Comparison of ENCODE assay signal across 22 mouse cellular contexts in the genomic region with DNA sequence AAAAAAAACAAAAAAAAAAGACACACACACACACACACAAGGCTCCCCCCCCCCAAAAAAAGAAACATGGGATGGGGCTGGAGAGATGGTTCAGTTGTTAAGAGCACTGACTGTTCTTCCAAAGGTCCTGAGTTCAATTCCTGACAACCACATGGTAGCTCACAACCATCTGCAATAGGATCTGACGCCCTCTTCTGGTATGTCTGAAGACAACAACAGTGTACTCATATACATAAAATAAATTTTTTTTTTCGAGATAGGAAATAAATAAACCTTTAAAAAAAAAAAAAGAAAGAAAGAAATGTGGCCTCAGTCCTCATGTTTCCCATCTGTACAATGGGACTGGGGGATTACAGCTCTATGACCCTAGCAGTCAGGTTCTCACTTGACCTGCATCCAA. TPM values are rescaled to one million over a fixed set of nuclear protein-coding genes. Genes with fewer than 3 reads are reported as not detected.
DNase-seq lines count a peak whose midpoint lies in the region; ATAC-seq and TF ChIP-seq lines count a peak whose summit lies in the region.
"Had no signal": no experiment of that assay in that cellular context is flagged by ENCODE, and none has a peak within 500 bp of the region (broad histone marks: within the 10 kb centered on the region; RNA-seq: fewer than 3 reads in every experiment).

No protein-coding gene starts in this region.

- dilution Hi-C loops in CH12.LX (cut with MboI; ENCODE audit: extremely low pct_ligation_motif_present, extremely low pct_unique_long_range_greater_than_20kb, low sequenced_read_pairs) = no loop called here

- peaks cover 5% of the 10 kb centered on the region; the same call in 1 of the 2 replicates for H3K79me2 ChIP-seq in CH12.LX (replicated peaks; ENCODE audit: control insufficient read depth, extremely low read depth, insufficient read depth, poor library complexity, severe bottlenecking)

- peaks cover 76% of the 10 kb centered on the region for H3K36me3 ChIP-seq in heart, embryonic 14.5 days (ENCODE audit: control insufficient read depth, insufficient read depth, low read length)
- H3K36me3 ChIP-seq in kidney, postnatal 0 days (ENCODE audit: insufficient read depth, low read length) = peaks cover 54% of the 10 kb centered on the region
- H3K36me3 ChIP-seq in CH12.LX (replicated peaks in 1 of 2; ENCODE audit: control insufficient read depth in 1 of 2, insufficient read depth in 1 of 2, low read length in 1 of 2) (peaks cover 63 to 81% of the 10 kb centered on the region in 2 experiments), ES-Bruce4 (ENCODE audit: control insufficient read depth, insufficient read depth, low read length, poor library complexity, severe bottlenecking) (peaks cover 23% of the 10 kb centered on the region)

- TF ChIP-seq POLR2A in CH12.LX (IDR thresholded peaks at IDR 0.05; ENCODE audit: low read depth, low read length) (no peak), ES-Bruce4 (IDR thresholded peaks at IDR 0.05; ENCODE audit: insufficient read depth, low read length) (no peak)

- 68% methylated on average over 2 of the region's 2 CpGs for WGBS in heart, embryonic 14.5 days
- WGBS in kidney, postnatal 0 days = 89% methylated on average over 2 of the region's 2 CpGs

- no peak overlapping the region for H3K4me2 ChIP-seq in heart, embryonic 14.5 days (ENCODE audit: low read length)
- no peak overlapping the region for H3K4me2 ChIP-seq in kidney, postnatal 0 days (ENCODE audit: low read length)
- no peak overlapping the region for H3K4me2 ChIP-seq in CH12.LX (ENCODE audit: insufficient read depth, low read depth, poor library complexity, severe bottlenecking)
- H3K4me2 ChIP-seq: hindbrain, embryonic 15.5 days; limb, embryonic 13.5 days; liver, embryonic 15.5 days; neural tube, embryonic 12.5 days had no signal

- H3K9ac ChIP-seq in heart, embryonic 14.5 days (ENCODE audit: low read length) = no peak overlapping the region; the same call in 1 of the 2 replicates
- no peak overlapping the region for H3K9ac ChIP-seq in kidney, postnatal 0 days (ENCODE audit: low read depth, low read length)
- no peak overlapping the region for H3K9ac ChIP-seq in CH12.LX (ENCODE audit: insufficient read depth, low read depth)
- no peak overlapping the region for H3K9ac ChIP-seq in ES-Bruce4 (ENCODE audit: low read depth, poor library complexity, severe bottlenecking)
- H3K9ac ChIP-seq: hindbrain, embryonic 15.5 days; limb, embryonic 13.5 days; liver, embryonic 15.5 days; neural tube, embryonic 12.5 days had no signal

- no peak for DNase-seq in heart, adult 11 months
- DNase-seq in kidney, postnatal 0 days (ENCODE audit: low spot score) = no peak
- no peak for DNase-seq in kidney, postnatal 25 days
- no peak for DNase-seq in CH12.LX (ENCODE audit: extremely low read depth)
- no peak for DNase-seq in cerebellum, postnatal 4 days (ENCODE audit: low spot score in 2 of 2)
- DNase-seq: adrenal gland, postnatal 14 days; cerebellum, adult 18-20 months; cerebellum, postnatal 36 days; kidney, adult 9 months; lung, postnatal 14 days; right cerebral cortex, postnatal 14 days; thymus, postnatal 14 days had no signal

- no peak; the same call in none of the 2 replicates for TF ChIP-seq RAD21 in CH12.LX (IDR thresholded peaks at IDR 0.05; ENCODE audit: low read depth, low read length)

- no peaks in the 10 kb centered on the region for H3K27me3 ChIP-seq in heart, embryonic 14.5 days (ENCODE audit: control insufficient read depth, insufficient read depth, low read length)
- H3K27me3 ChIP-seq in kidney, postnatal 0 days (ENCODE audit: insufficient read depth, low read length) = no peaks in the 10 kb centered on the region
- no peaks in the 10 kb centered on the region for H3K27me3 ChIP-seq in CH12.LX (replicated peaks)
- H3K27me3 ChIP-seq in ES-Bruce4 (ENCODE audit: control insufficient read depth, insufficient read depth, low read length, poor library complexity, severe bottlenecking) = no peaks in the 10 kb centered on the region
- H3K27me3 ChIP-seq: hindbrain, embryonic 15.5 days; limb, embryonic 13.5 days; liver, embryonic 15.5 days; neural tube, embryonic 12.5 days; Patski had no signal

- H3K27ac ChIP-seq in heart, embryonic 14.5 days (replicated peaks in 1 of 2; ENCODE audit: control insufficient read depth in 1 of 2, insufficient read depth in 1 of 2, low read depth in 2 of 2, low read length in 2 of 2) = peak overlapping the region; percentile 94 to 97
- H3K27ac ChIP-seq in kidney, postnatal 0 days = no peak overlapping the region
- H3K27ac ChIP-seq in CH12.LX (ENCODE audit: insufficient read depth, low read depth) = no peak overlapping the region
- peak overlapping the region; percentile 2; the same call in 1 of the 2 replicates for H3K27ac ChIP-seq in ES-Bruce4 (ENCODE audit: insufficient read depth, low read length)
- H3K27ac ChIP-seq: limb, embryonic 13.5 days; neural tube, embryonic 12.5 days had no signal

- no peak overlapping the region for H3K4me3 ChIP-seq in heart, embryonic 14.5 days (ENCODE audit: control insufficient read depth in 1 of 2, insufficient read depth in 1 of 2, low read depth in 1 of 2, low read length in 2 of 2)
- no peak overlapping the region for H3K4me3 ChIP-seq in kidney, postnatal 0 days (replicated peaks; ENCODE audit: low read depth, low read length)
- H3K4me3 ChIP-seq in CH12.LX (replicated peaks in 1 of 3; ENCODE audit: low read depth in 2 of 3, low read length in 2 of 3, poor library complexity in 1 of 3) (no peak overlapping the region), ES-Bruce4 (ENCODE audit: low read depth, low read length) (no peak overlapping the region)
- H3K4me3 ChIP-seq: erythroblast, embryonic 14.5 days; hindbrain, embryonic 15.5 days; limb, embryonic 13.5 days; liver, embryonic 15.5 days; neural tube, embryonic 12.5 days had no signal

- no peak for ATAC-seq in heart, embryonic 14.5 days (ENCODE audit: insufficient number of reproducible peaks, insufficient read depth, low FRiP score, low read depth)
- no peak for ATAC-seq in kidney, postnatal 0 days (replicated peaks; ENCODE audit: low FRiP score, low read depth)
- ATAC-seq: activated CD4-positive, CD25-positive, alpha-beta regulatory T cell, adult 4 months; forebrain, embryonic 16.5 days; Patski had no signal

- TF ChIP-seq EP300 in CH12.LX (IDR thresholded peaks at IDR 0.05; ENCODE audit: low read length) (no peak), ES-Bruce4 (IDR thresholded peaks at IDR 0.05; ENCODE audit: insufficient read depth, low read depth, low read length) (no peak)

- no peaks in the 10 kb centered on the region for H3K9me3 ChIP-seq in heart, embryonic 14.5 days (ENCODE audit: control insufficient read depth, low read length)
- H3K9me3 ChIP-seq in kidney, postnatal 0 days (replicated peaks; ENCODE audit: low read length) = no peaks in the 10 kb centered on the region
- H3K9me3 ChIP-seq in CH12.LX (replicated peaks; ENCODE audit: low read length) (no peaks in the 10 kb centered on the region), ES-Bruce4 (replicated peaks; ENCODE audit: control insufficient read depth, insufficient read depth, low read length, poor library complexity, severe bottlenecking) (no peaks in the 10 kb centered on the region)
- H3K9me3 ChIP-seq: hindbrain, embryonic 15.5 days; limb, embryonic 13.5 days; liver, embryonic 15.5 days; neural tube, embryonic 12.5 days had no signal

- TF ChIP-seq CTCF in kidney, postnatal 0 days (IDR thresholded peaks at IDR 0.05; ENCODE audit: low read depth) = peak; percentile 44
- TF ChIP-seq CTCF in CH12.LX (conservative IDR thresholded peaks at IDR 0.05 in 1 of 2, IDR thresholded peaks at IDR 0.05 in 1 of 2; ENCODE audit: low read depth in 2 of 2, low read length in 2 of 2) (peak in 1 of 2 experiments; percentile 37; a peak in 2 of 4 replicates), ES-Bruce4 (IDR thresholded peaks at IDR 0.05; ENCODE audit: low read depth, low read length) (no peak)

- H3K4me1 ChIP-seq in heart, embryonic 14.5 days (ENCODE audit: control insufficient read depth in 2 of 2, insufficient read depth in 2 of 2, low read length in 2 of 2) = peaks cover 31 to 54% of the 10 kb centered on the region in 2 experiments
- H3K4me1 ChIP-seq in kidney, postnatal 0 days (replicated peaks; ENCODE audit: insufficient read depth, low read length) = peaks cover 23% of the 10 kb centered on the region; the same call in 1 of the 2 replicates
- H3K4me1 ChIP-seq in CH12.LX (ENCODE audit: control insufficient read depth in 1 of 2, insufficient read depth in 2 of 2) (peaks cover 0 to 5% of the 10 kb centered on the region in 2 experiments; a peak in 2 of 4 replicates), ES-Bruce4 (ENCODE audit: control insufficient read depth, insufficient read depth, low read length) (no peaks in the 10 kb centered on the region)

- in situ Hi-C loops in CH12.LX (cut with MboI; ENCODE audit: low pct_ligation_motif_present, low pct_unique_long_range_greater_than_20kb, low sequenced_read_pairs) = no loop called here

RNA-seq across cellular contexts. Expression of a gene that starts 8.4 kb away (rescaled TPM):
- 6.5 and 7.2 TPM in 2 replicates for polyA plus RNA-seq in heart, embryonic 14.5 days (2014; fragmentation: Nextera tagmentation; extraction: Ambion mirVana)
- polyA plus RNA-seq in kidney, postnatal 0 days (2015; fragmentation: Nextera tagmentation; extraction: Ambion mirVana) = 30.5 and 33.3 TPM in 2 replicates
- total RNA-seq in CH12.LX (2012; rRNA removed) (7.4 and 11.6 TPM in 2 replicates), CH12.LX (2014; rRNA removed) (8.0 and 8.2 TPM in 2 replicates)
- polyA plus RNA-seq in CH12.LX (2012; ENCODE audit: insufficient read length, low read depth) (4.3 and 4.7 TPM in 2 replicates), ES-Bruce4 (2011; ENCODE audit: insufficient read depth, insufficient read length, low read depth, missing spikeins) (15.4 and 16.5 TPM in 2 replicates)
- polyA plus RNA-seq: activated CD4-positive, CD25-positive, alpha-beta regulatory T cell, adult 4 months; erythroblast, embryonic 14.5 days had no signal

RNA-seq across cellular contexts. Expression of a gene that starts 17.7 kb away (rescaled TPM):
- polyA plus RNA-seq in heart, embryonic 14.5 days (2014; fragmentation: Nextera tagmentation; extraction: Ambion mirVana) = 379 and 410 TPM in 2 replicates
- 351 and 359 TPM in 2 replicates for polyA plus RNA-seq in kidney, postnatal 0 days (2015; fragmentation: Nextera tagmentation; extraction: Ambion mirVana)
- total RNA-seq in CH12.LX (2012; rRNA removed) = 154 and 160 TPM in 2 replicates
- 86.2 and 98.2 TPM in 2 replicates for total RNA-seq in CH12.LX (2014; rRNA removed)
- polyA plus RNA-seq in CH12.LX (2012; ENCODE audit: insufficient read length, low read depth) = 262 and 286 TPM in 2 replicates
- polyA plus RNA-seq in ES-Bruce4 (2011; ENCODE audit: insufficient read depth, insufficient read length, low read depth, missing spikeins) = 266 and 284 TPM in 2 replicates

RNA-seq across cellular contexts. Expression of a gene that starts 30.0 kb away (rescaled TPM):
- 44.6 and 45.7 TPM in 2 replicates for polyA plus RNA-seq in heart, embryonic 14.5 days (2014; fragmentation: Nextera tagmentation; extraction: Ambion mirVana)
- polyA plus RNA-seq in kidney, postnatal 0 days (2015; fragmentation: Nextera tagmentation; extraction: Ambion mirVana) = 28.9 and 29.9 TPM in 2 replicates
- 91.3 and 101 TPM in 2 replicates for total RNA-seq in CH12.LX (2012; rRNA removed)
- total RNA-seq in CH12.LX (2014; rRNA removed) = 57.7 and 62.8 TPM in 2 replicates
- 127 and 143 TPM in 2 replicates for polyA plus RNA-seq in CH12.LX (2012; ENCODE audit: insufficient read length, low read depth)
- polyA plus RNA-seq in ES-Bruce4 (2011; ENCODE audit: insufficient read depth, insufficient read length, low read depth, missing spikeins) = 43.8 and 45.3 TPM in 2 replicates

RNA-seq across cellular contexts. Expression of a gene that starts 36.8 kb away (rescaled TPM):
- polyA plus RNA-seq in heart, embryonic 14.5 days (2014; fragmentation: Nextera tagmentation; extraction: Ambion mirVana) = 0.46 and 0.53 TPM in 2 replicates
- polyA plus RNA-seq in kidney, postnatal 0 days (2015; fragmentation: Nextera tagmentation; extraction: Ambion mirVana) = 1.3 and 2.0 TPM in 2 replicates
- total RNA-seq in CH12.LX (2012; rRNA removed) (0.13 TPM in 1 of 2 replicates, not detected in the other), CH12.LX (2014; rRNA removed) (0.12 TPM in 1 of 2 replicates, not detected in the other)
- polyA plus RNA-seq in CH12.LX (2012; ENCODE audit: insufficient read length, low read depth) (0.14 and 0.21 TPM in 2 replicates), ES-Bruce4 (2011; ENCODE audit: insufficient read depth, insufficient read length, low read depth, missing spikeins) (1.0 and 2.1 TPM in 2 replicates)
- polyA plus RNA-seq: erythroblast, embryonic 14.5 days had no signal

RNA-seq across cellular contexts. Expression of a gene that starts 38.8 kb away (rescaled TPM):
- polyA plus RNA-seq in heart, embryonic 14.5 days (2014; fragmentation: Nextera tagmentation; extraction: Ambion mirVana) = 10.0 and 14.9 TPM in 2 replicates
- 20.3 and 22.3 TPM in 2 replicates for polyA plus RNA-seq in kidney, postnatal 0 days (2015; fragmentation: Nextera tagmentation; extraction: Ambion mirVana)
- total RNA-seq in CH12.LX (2012; rRNA removed) (4.4 and 4.8 TPM in 2 replicates), CH12.LX (2014; rRNA removed) (0.70 and 1.7 TPM in 2 replicates)
- polyA plus RNA-seq in CH12.LX (2012; ENCODE audit: insufficient read length, low read depth) (5.5 and 9.3 TPM in 2 replicates), ES-Bruce4 (2011; ENCODE audit: insufficient read depth, insufficient read length, low read depth, missing spikeins) (18.6 and 21.1 TPM in 2 replicates)

Comparison
In these comparisons a context has a peak if more than half of its experiments do, and no peak if none do; other contexts are left out.
1. H3K27ac ChIP-seq: peak in heart, embryonic 14.5 days (2 of 2) and ES-Bruce4 (single experiment); none in kidney, postnatal 0 days (single experiment) and CH12.LX (single experiment).